11 mouse cellular contexts compared by ENCODE assay signal in the genomic region with DNA sequence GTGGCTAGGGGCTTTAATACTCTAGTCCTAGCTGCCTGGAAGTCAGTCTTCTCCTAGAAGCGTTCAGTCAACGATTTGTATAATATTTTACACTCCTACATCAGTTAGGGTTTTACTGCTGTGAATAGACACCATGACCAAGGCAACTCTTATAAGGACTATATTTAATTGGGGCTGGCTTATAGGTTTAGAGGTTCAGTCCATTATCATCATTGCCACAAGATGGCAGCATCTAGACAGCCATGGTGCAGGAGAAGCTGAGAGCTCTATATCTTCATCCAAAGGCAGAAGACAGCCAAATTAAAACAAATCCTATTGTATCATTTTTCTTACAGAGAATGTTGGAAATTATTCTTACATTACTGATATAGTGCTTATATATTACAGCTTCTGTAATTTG.
DNase-seq lines count a peak whose midpoint lies in the region; TF ChIP-seq lines count a peak whose summit lies in the region.
"Had no signal": no experiment of that assay in that cellular context is flagged by ENCODE, and none has a peak within 500 bp of the region (broad histone marks: within the 10 kb centered on the region; RNA-seq: fewer than 3 reads in every experiment).

No protein-coding gene starts in this region.

- no peak overlapping the region for H3K4me3 ChIP-seq in cerebellum, adult 2 months (replicated peaks; ENCODE audit: insufficient read depth, low read depth, low read length)
- no peak overlapping the region for H3K4me3 ChIP-seq in layer of hippocampus, adult 2 months
- H3K4me3 ChIP-seq: forebrain, embryonic 13.5 days; myocyte had no signal

- H3K27me3 ChIP-seq in cerebellum, adult 2 months (ENCODE audit: control insufficient read depth, insufficient read depth, low read length): no peaks in the 10 kb centered on the region
- H3K27me3 ChIP-seq: CH12.LX; forebrain, embryonic 13.5 days had no signal

- H3K27ac ChIP-seq in cerebellum, adult 2 months (ENCODE audit: insufficient read depth, low read length): no peak overlapping the region
- no peak overlapping the region for H3K27ac ChIP-seq in layer of hippocampus, adult 2 months
- H3K27ac ChIP-seq: forebrain, embryonic 13.5 days had no signal

- WGBS in cerebellum, adult 2 months: 57% methylated on average over 2 of the region's 2 CpGs

- TF ChIP-seq POLR2A in cerebellum, adult 2 months (IDR thresholded peaks at IDR 0.05; ENCODE audit: borderline replicate concordance, insufficient read depth, low read length): no peak

- H3K4me1 ChIP-seq in cerebellum, adult 2 months (ENCODE audit: control insufficient read depth, insufficient read depth, low read length): no peaks in the 10 kb centered on the region
- H3K4me1 ChIP-seq: forebrain, embryonic 13.5 days had no signal

- TF ChIP-seq CTCF in cerebellum, adult 2 months (IDR thresholded peaks at IDR 0.05; ENCODE audit: borderline replicate concordance, insufficient read depth, low read depth, low read length): no peak
- TF ChIP-seq CTCF in layer of hippocampus, adult 2 months (conservative IDR thresholded peaks at IDR 0.05): peak; percentile 66

- DNase-seq in cerebellum, adult 8-10 months: peak; percentile 6
- no peak for DNase-seq in cerebellum, adult 2 months
- no peak for DNase-seq in layer of hippocampus, adult 2 months (ENCODE audit: low spot score in 2 of 2)
- DNase-seq in layer of hippocampus, adult 9-10 months (ENCODE audit: low spot score): no peak
- peak; percentile 50 for DNase-seq in ES-CJ7 (ENCODE audit: low read depth, low spot score)
- peak; percentile 27 for DNase-seq in embryo, embryonic 10.5 days (ENCODE audit: low spot score)
- no peak for DNase-seq in spleen, adult 12 weeks (ENCODE audit: low spot score)
- no peak for DNase-seq in urinary bladder, postnatal 10 days (ENCODE audit: low spot score)

Comparison
In these comparisons a context has a peak if more than half of its experiments do, and no peak if none do; other contexts are left out.
1. DNase-seq: peak in cerebellum, adult 8-10 months (single experiment), ES-CJ7 (single experiment) and embryo, embryonic 10.5 days (single experiment); none in cerebellum, adult 2 months (0 of 2), layer of hippocampus, adult 2 months (0 of 2), layer of hippocampus, adult 9-10 months (single experiment), spleen, adult 12 weeks (single experiment) and urinary bladder, postnatal 10 days (single experiment).